Mouse (Mus musculus): ENCODE data around the gene Myzap. TPM values are rescaled to one million over a fixed set of nuclear protein-coding genes. Genes with fewer than 3 reads are reported as not detected.

The Myzap gene
- polyA plus RNA-seq, 1 experiment, result 0.98 TPM

DNA sequence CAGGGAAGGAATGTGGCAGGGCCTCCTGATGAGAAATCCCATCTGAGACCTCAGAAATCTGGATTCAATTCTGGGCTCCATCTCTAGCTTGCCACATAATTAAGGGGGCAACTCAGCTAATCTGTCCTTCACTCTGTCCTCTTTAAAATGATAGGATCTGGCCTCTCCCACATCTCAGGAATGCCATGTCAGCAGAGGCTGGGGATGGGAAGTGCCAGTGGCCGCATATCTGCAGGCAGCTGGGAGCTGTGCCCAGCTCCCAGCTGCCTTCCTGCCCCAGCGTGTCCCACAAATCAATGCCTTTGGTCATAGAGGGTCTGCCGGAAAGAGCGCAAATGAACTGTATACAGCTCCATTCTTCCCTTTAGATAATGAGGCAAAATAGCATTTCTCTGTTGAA, 124.7 kb downstream of the Myzap start:
- DNase-seq, result no peak
- Histone ChIP-seq H3K27ac (ENCODE audit: insufficient read depth, low read length) (no peak overlapping the region), H3K4me3 (replicated peaks; ENCODE audit: insufficient read depth, low read depth, low read length) (no peak overlapping the region), H3K27me3 (ENCODE audit: control insufficient read depth, insufficient read depth, low read length) (no peaks in the 10 kb centered on the region), H3K4me1 (ENCODE audit: control insufficient read depth, insufficient read depth, low read length) (no peaks in the 10 kb centered on the region)
- WGBS, result 29% methylated on average over 4 of the region's 4 CpGs
- TF ChIP-seq CTCF (IDR thresholded peaks at IDR 0.05; ENCODE audit: borderline replicate concordance, insufficient read depth, low read depth, low read length) (no peak), POLR2A (IDR thresholded peaks at IDR 0.05; ENCODE audit: borderline replicate concordance, insufficient read depth, low read length) (no peak)

DNA sequence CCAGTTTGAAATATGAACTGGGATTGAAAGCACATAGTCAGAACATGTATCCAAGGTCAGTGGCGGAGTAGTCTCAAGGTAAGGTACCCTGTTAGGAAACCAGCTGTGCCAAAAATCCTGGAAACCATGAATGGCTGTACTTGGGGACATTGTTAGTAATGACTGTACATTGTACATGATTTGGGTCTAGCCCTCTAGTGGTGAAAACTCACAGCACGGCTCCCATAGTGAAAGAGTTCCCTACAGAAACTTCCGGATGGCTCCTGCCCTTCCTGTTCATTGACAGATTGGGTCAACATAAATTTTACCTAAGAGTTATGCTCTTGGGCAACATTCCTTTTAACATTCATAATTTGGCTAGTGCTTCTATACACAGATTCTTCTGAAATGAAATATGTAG, 126.0 kb downstream of the Myzap start:
- Histone ChIP-seq H3K4me1 (ENCODE audit: control insufficient read depth, insufficient read depth, low read length) (no peaks in the 10 kb centered on the region), H3K27me3 (ENCODE audit: control insufficient read depth, insufficient read depth, low read length) (no peaks in the 10 kb centered on the region), H3K4me3 (replicated peaks; ENCODE audit: insufficient read depth, low read depth, low read length) (no peak overlapping the region), H3K27ac (ENCODE audit: insufficient read depth, low read length) (no peak overlapping the region)
- TF ChIP-seq CTCF (IDR thresholded peaks at IDR 0.05; ENCODE audit: borderline replicate concordance, insufficient read depth, low read depth, low read length) (no peak), POLR2A (IDR thresholded peaks at IDR 0.05; ENCODE audit: borderline replicate concordance, insufficient read depth, low read length) (no peak)
- no peak for DNase-seq
- WGBS, result 78% methylated on average over 3 of the region's 3 CpGs

DNA sequence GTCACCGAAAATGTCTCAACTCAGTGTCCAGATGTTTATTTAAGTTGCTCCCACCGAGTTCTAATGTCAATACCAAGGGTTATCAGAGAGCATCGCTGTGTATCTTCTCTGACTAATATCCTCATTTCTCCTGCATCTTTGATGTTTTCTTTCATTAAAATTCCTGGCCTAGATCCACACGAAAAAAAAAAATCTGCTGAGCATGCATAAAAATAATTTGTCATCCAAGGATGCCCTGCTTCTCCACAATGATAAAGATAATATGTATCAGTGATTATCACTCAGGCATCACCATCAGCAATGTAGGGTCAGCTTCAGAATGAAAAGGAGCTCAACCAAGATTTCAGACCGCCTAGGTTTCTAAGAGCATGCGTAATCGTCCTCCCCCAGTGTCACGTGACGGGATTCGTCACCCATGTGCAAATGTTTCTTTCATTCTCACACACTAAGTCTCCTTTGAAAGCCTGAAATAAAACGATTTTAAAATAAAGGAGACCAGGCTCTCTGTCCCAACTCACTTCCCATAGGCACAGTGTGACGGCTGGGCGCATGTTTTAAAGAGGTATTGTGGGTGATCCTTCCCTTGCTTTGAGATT, 129.0 kb downstream of the Myzap start:
- H3K27ac ChIP-seq (ENCODE audit: insufficient read depth, low read length), result no peak overlapping the region
- H3K4me1 ChIP-seq (ENCODE audit: control insufficient read depth, insufficient read depth, low read length), result no peaks in the 10 kb centered on the region
- no peak for DNase-seq
- no peak for TF ChIP-seq POLR2A (IDR thresholded peaks at IDR 0.05; ENCODE audit: borderline replicate concordance, insufficient read depth, low read length)
- no peak for TF ChIP-seq CTCF (IDR thresholded peaks at IDR 0.05; ENCODE audit: borderline replicate concordance, insufficient read depth, low read depth, low read length)
- no peaks in the 10 kb centered on the region for H3K27me3 ChIP-seq (ENCODE audit: control insufficient read depth, insufficient read depth, low read length)
- no peak overlapping the region for H3K4me3 ChIP-seq (replicated peaks; ENCODE audit: insufficient read depth, low read depth, low read length)
- WGBS, result 77% methylated on average over 13 of the region's 13 CpGs

DNA sequence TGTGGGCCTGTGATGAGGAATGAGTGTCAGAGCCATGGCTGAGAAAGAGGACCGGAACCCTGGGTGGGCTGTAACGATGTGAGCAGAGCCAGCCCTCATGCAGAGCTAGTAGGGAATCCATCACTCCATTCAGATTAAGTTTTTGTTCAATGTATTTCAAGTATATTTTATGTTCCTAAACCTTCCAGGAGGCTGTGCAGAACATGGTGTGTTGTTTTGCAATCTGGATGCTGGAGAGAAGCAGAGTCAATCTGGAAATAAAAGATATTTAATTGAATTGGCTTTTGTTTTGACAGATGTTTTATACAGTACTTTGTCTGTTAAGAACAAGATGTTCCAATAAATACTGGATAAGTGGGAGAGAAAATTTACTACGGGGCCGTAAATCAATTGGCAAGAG, 135.4 kb downstream of the Myzap start:
- DNase-seq, result no peak
- Histone ChIP-seq H3K4me3 (replicated peaks; ENCODE audit: insufficient read depth, low read depth, low read length) (no peak overlapping the region), H3K27ac (ENCODE audit: insufficient read depth, low read length) (no peak overlapping the region), H3K27me3 (ENCODE audit: control insufficient read depth, insufficient read depth, low read length) (no peaks in the 10 kb centered on the region), H3K4me1 (ENCODE audit: control insufficient read depth, insufficient read depth, low read length) (no peaks in the 10 kb centered on the region)
- 90% methylated on average over 4 of the region's 4 CpGs for WGBS
- TF ChIP-seq POLR2A (IDR thresholded peaks at IDR 0.05; ENCODE audit: borderline replicate concordance, insufficient read depth, low read length) (no peak), CTCF (IDR thresholded peaks at IDR 0.05; ENCODE audit: borderline replicate concordance, insufficient read depth, low read depth, low read length) (no peak)

Other genes with a start within 250 kb of the Myzap start
- gene Polr2m, start 106.4 kb downstream of the Myzap start, polyA plus RNA-seq (2012; rRNA removed), result 267 and 305 TPM in 2 replicates
- gene Cgnl1, start 179.2 kb upstream of the Myzap start, polyA plus RNA-seq (2012; rRNA removed), result 25.0 and 25.9 TPM in 2 replicates

All from cerebellum, adult 2 months (tissue).